Mouse (Mus musculus) brain, embryonic 14.5 days (tissue): ENCODE results near the gene Zswim8. TPM values are rescaled to one million over a fixed set of nuclear protein-coding genes. Genes with fewer than 3 reads are reported as not detected.

Source experiments
- DNase-seq: peaks from one replicate; pipeline ENCODE4 v3.0.0-alpha.2; 2011; ENCODE audit warnings: low read depth
- CTCF ChIP-seq: fragments of 200-500 bp; IDR thresholded peaks from 2 replicates; pipeline ENCODE4 v1.5.1; 2012; ENCODE audit warnings: inconsistent platforms, mild to moderate bottlenecking, moderate library complexity, borderline replicate concordance; ENCODE audit not compliant: insufficient read depth, insufficient read length; ENCODE audit errors: extremely low read depth
- POLR2A ChIP-seq: fragments of 200-500 bp; IDR thresholded peaks from 2 replicates; pipeline ENCODE4 v1.6.1; 2012; ENCODE audit warnings: mild to moderate bottlenecking, inconsistent platforms, borderline replicate concordance; ENCODE audit not compliant: poor library complexity, insufficient read depth, insufficient read length, severe bottlenecking; ENCODE audit errors: extremely low read depth
- polyA plus RNA-seq: library from polyadenylated mRNA; depleted of rRNA; stranded (reverse); fragments of >200 nt; gene quantifications from 2 replicates; pipeline ENCODE4 v1.2.3, GENCODE M21; 2012

The Zswim8 gene
- polyA plus RNA-seq, 1 experiment = 245 TPM

DNA sequence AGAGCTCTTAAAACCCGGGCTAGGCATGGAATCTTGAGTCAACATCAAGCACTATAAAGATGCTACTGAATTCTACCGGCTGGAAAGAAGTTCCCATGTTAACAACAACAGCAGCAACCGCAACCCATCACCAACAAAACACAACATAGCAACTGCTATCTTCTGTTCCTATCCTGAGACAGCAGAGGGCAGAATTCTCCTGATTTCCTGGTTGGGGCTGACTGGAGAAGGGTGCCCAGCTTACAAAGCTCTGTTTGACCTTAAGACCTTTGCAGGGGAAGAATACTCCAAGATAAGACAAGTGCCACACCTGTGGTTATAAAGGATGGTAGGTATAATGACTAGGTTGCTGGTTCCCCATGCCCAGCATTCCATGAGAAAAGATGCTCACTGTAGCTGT lies 39.6 kb downstream of the Zswim8 start:
- no peak for DNase-seq
- no peak for TF ChIP-seq POLR2A
- TF ChIP-seq CTCF = peak; percentile 24; the same call in 1 of the 2 replicates

DNA sequence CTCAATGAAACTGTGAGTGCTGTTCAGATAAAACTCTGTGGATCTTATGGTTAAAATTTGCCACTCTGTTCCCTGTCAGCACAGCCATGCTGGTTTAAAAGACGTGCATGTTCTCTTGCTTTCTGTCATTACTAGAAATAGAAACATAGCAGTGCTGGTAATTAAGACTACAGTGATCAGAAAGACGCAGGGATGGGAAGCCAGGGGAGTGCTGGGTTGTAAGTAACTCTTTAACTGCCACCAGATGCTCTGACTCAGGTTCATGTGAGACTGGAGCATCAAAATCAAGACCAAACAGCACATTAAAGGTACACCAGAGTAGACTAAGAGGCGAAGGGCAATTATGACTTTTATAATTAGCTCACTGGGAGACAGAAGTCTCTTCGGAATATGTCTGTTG lies 41.0 kb downstream of the Zswim8 start:
- DNase-seq = no peak
- TF ChIP-seq POLR2A = no peak
- TF ChIP-seq CTCF = no peak

DNA sequence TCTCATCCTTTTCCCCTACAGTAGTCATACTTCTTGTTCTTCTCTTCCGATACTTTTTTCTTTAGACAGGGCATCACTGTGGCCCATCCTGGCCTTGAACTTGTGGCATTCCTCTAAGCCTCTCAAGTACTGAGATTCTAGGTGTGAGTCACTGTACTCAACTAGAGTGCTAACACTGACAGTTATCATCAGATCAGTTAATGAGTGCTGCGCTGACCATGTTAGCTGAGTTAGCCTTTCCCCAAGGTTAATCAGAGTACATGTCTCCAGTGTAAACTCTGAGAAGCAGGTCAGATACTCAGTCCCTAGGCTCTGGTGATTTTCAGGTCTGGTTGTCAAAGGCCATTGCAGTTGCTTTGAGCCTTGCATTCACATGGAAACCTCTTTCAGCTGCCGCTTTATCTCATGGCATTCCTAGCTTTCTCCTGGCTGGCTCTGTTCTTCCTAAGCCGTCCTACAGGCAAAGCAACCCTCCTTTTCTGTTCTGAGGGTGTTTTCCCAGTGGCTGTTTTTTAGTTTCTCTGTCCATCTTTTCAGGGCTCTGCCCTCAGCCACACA lies 42.2 kb downstream of the Zswim8 start:
- no peak for DNase-seq
- no peak for TF ChIP-seq POLR2A
- TF ChIP-seq CTCF = no peak

DNA sequence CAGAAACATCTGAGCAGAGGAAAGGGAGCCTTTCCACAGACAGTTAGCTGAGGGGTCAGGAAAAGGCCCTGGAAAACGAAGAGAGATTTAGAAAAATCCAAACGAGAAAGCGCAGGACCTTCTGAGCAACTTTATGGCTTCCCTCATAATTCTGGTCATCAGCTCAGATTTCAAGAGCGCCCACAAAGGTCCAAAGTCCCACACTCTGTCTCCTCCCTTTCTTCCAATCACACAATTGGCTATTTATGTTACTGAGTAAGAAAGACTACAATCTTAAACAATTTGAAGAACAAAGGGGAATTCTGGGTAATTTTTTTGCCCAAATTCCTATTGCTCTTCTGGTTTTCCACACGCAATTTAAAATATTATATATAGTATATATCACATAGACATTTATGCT lies 43.2 kb downstream of the Zswim8 start:
- DNase-seq = no peak
- TF ChIP-seq POLR2A (no peak), CTCF (no peak)

DNA sequence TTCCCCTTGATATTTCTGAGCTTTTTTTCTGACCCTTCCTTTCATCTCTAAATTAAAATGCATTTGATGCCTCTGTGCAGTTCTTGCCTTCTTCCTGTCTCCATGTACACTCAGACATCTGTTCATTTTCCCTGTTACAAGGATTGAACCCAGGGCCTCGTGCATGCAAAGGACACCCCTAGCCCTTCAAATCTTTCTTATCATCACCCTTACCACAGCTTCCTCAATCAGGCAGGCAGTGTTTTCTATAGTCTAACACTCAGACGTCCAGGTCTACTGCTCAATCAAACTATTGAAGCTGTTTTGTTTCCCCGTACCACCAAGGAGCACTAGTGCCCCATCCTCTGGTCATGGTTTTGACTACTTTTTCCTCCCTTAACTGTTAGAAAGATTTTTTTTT lies 46.4 kb downstream of the Zswim8 start:
- no peak for TF ChIP-seq CTCF
- TF ChIP-seq POLR2A = no peak
- no peak for DNase-seq

DNA sequence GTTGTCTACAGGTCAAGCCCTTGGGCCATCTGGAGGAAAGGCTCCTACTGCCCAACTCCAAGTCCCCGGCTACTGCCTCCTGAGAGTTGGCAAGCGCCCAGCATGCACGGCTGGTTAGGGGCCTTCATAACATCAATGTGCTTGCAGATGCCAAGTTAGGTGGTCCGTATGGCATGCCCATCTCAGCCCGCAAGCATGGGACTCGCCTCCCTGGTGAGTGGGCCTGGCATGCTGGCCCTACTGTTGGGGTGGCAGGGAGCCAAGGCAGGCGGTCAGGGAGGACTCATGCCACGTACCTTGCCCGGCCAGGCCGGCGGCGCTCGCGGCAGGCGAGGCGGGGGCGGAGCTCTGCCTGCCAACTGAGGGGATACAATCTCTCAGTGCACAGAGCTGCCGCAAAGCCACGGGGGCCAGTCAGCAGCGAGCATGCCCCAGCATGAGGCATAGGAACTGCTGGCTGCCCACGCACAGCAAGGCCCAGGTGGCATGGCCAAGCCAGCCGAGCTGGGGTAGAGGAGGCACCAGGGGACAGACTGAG lies 50.1 kb downstream of the Zswim8 start:
- peak; percentile 11 for DNase-seq
- TF ChIP-seq CTCF = no peak
- TF ChIP-seq POLR2A = no peak

DNA sequence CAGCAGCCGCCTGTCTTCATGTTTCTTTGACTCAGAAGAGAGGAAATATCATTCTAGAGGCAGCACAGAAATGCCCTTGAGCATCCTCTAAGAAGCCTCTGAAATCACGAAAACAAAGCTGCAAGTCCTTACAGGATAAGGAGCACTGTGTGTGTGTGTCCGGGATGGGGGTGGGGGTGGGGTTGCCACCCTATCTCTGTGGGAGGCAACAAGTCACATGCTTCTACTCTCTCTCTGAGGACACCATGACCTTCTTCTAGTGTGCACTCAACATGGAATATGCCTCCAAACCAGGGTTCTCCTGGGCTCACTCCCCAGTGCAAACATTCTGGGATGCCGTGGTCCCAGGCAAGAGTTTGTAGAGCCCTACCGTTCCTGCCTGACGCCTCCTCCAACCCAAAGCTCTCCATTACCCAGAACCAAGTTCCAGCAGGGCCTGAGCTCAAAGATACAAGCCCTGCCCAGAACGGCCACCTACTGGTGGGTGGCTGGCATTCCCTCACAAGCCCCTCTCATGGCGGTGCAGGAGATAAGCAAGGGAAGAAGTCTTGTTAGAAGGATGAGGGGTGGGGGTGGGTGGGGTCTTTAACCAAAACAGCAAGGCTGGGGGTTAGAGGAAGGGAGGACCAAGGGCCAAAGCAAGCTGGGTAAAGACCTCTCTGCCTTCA lies 51.5 kb downstream of the Zswim8 start:
- TF ChIP-seq POLR2A (no peak), CTCF (0 out of 2 replicates have a peak, but pooled peaks have one; percentile 9)
- no peak for DNase-seq

- no peak for DNase-seq
- no peak for TF ChIP-seq POLR2A
- TF ChIP-seq CTCF = no peak
Measured at GRCm38 (mm10) chr14:20764942-20765341, 57.6 kb downstream of the Zswim8 start.

GRCm38 (mm10) chr14:20765642-20766258 lies 58.4 kb downstream of the Zswim8 start:
- peak; percentile 89 for DNase-seq
- TF ChIP-seq CTCF (peak; percentile 95), POLR2A (no peak)

- TF ChIP-seq POLR2A = no peak
- no peak for TF ChIP-seq CTCF
- DNase-seq = no peak
Measured at GRCm38 (mm10) chr14:20767936-20768335, 60.6 kb downstream of the Zswim8 start.

DNA sequence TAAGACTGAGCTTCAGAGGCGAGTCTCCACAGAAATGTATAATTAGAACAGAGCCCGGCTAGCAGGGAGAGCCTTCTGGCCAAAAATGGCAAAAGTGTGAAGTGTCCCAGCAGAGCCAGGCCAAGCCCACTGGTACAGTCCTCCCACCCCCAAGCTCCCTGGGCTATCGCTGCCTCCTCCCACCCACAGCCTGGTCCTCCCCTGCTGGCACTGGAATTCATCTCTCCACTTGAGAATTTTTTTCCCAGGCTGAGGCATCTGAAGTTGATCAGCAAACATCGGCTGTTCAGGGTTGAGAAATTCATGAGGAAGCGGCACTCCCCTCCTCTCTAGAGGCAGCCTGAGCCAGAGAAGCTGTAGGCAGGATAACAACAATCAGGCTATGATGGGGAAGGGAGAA lies 61.2 kb downstream of the Zswim8 start:
- no peak for DNase-seq
- TF ChIP-seq POLR2A (no peak), CTCF (no peak)
